Mouse (Mus musculus) heart, adult 2 months (tissue): ENCODE measurements around the gene Rpe. TPM values are rescaled to one million over a fixed set of nuclear protein-coding genes. Genes with fewer than 3 reads are reported as not detected.

Experiments
- DNase-seq, 2 experiments: peaks; one replicate each; pipeline ENCODE4 v3.0.0; 2021
- H3K27ac ChIP-seq: fragments of 200-600 bp; 2 replicates; pipeline ENCODE4 v1.8.1; 2022
- H3K27me3 ChIP-seq: fragments of 200-500 bp; 2 replicates; pipeline ENCODE4 v1.6.1; 2012; ENCODE audit warnings: mild to moderate bottlenecking, low read length, inconsistent platforms, mixed read lengths; ENCODE audit not compliant: control insufficient read depth, insufficient read depth
- H3K36me3 ChIP-seq: fragments of 200-500 bp; 2 replicates; pipeline ENCODE4 v1.6.1; 2012; ENCODE audit warnings: low read length, inconsistent platforms; ENCODE audit not compliant: control insufficient read depth, insufficient read depth
- H3K4me1 ChIP-seq: fragments of 200-500 bp; 2 replicates; pipeline ENCODE4 v1.6.1; 2011; ENCODE audit warnings: low read length; ENCODE audit not compliant: control insufficient read depth, insufficient read depth
- H3K4me3 ChIP-seq: fragments of 200-600 bp; 2 replicates; pipeline ENCODE4 v1.8.1; 2022
- H3K79me2 ChIP-seq: fragments of 200-500 bp; replicated peaks from 2 replicates; pipeline ENCODE4 v1.6.1; 2012; ENCODE audit warnings: mild to moderate bottlenecking, inconsistent platforms, low read length, moderate library complexity, mixed read lengths; ENCODE audit not compliant: control insufficient read depth, insufficient read depth
- H3K9ac ChIP-seq: fragments of 200-500 bp; 2 replicates; pipeline ENCODE4 v1.6.1; 2012; ENCODE audit warnings: low read depth, mild to moderate bottlenecking, control low read depth, inconsistent platforms, low read length, mixed read lengths
- CTCF ChIP-seq: fragments of 200-600 bp; IDR thresholded peaks from 2 replicates; pipeline ENCODE4 v1.8.1; 2022; ENCODE audit warnings: antibody characterized with exemption, mild to moderate bottlenecking, moderate library complexity
- EP300 ChIP-seq: fragments of 200-500 bp; IDR thresholded peaks from 2 replicates; pipeline ENCODE4 v1.6.1; 2011; ENCODE audit warnings: low read depth, low read length, control low read depth; ENCODE audit not compliant: insufficient read depth
- POLR2A ChIP-seq: fragments of 200-500 bp; IDR thresholded peaks from 2 replicates; pipeline ENCODE4 v1.6.1; 2011; ENCODE audit warnings: mild to moderate bottlenecking, low read depth, low read length, control low read depth; ENCODE audit not compliant: insufficient read depth
- WGBS: fragments of 180-500 bp; shearing (Covaris S2); methylation state at CpG from one replicate; pipeline ENCODE4 v1.1.7; 2018; 5-methylcytosine and 5-hydroxymethylcytosine counted together
- intact Hi-C: fragments of 180-260 bp; cut with DNase I; formaldehyde crosslinking; loops from one replicate; pipeline ENCODE4 v1.15.1; 2025
- polyA plus RNA-seq: library from polyadenylated mRNA; depleted of rRNA; stranded (reverse); fragments of >200 nt; gene quantifications from 2 replicates; pipeline ENCODE4 v1.2.3, GENCODE M21; 2012; rRNA removed
- total RNA-seq, 2 experiments: library from RNA; stranded (reverse); gene quantifications; 2 replicates each; pipeline ENCODE4 v1.2.3; 2021

The Rpe gene
- total and polyA plus RNA-seq, 3 experiments, result 5.7 to 12.5 (median 11.7) TPM

GRCm38 (mm10) chr1:66704523-66704922 lies 3.9 kb downstream of the Rpe start:
- H3K4me1 ChIP-seq, result peaks cover 2% of the 10 kb centered on the region; the same call in 1 of the 2 replicates
- WGBS, result 45% methylated on average over 6 of the region's 6 CpGs
- H3K4me3 ChIP-seq, result no peak overlapping the region
- H3K27ac ChIP-seq, result no peak overlapping the region
- H3K27me3 ChIP-seq, result no peaks in the 10 kb centered on the region
- peaks cover 2% of the 10 kb centered on the region; the same call in 1 of the 2 replicates for H3K79me2 ChIP-seq
- DNase-seq, result no peak
- H3K36me3 ChIP-seq, result peaks cover 3% of the 10 kb centered on the region
- intact Hi-C loops, result loop anchor here (10.0 kb wide), 1 partner anchor 330 kb away; the partner anchor contains the start of gene Lancl1
- no peak overlapping the region for H3K9ac ChIP-seq
- no peak for TF ChIP-seq CTCF
- no peak for TF ChIP-seq EP300
- TF ChIP-seq POLR2A, result no peak

- no peaks in the 10 kb centered on the region; the same call in none of the 2 replicates for H3K36me3 ChIP-seq
These were observed 12.2 kb downstream of the Rpe start for GRCm38 (mm10) chr1:66712859-66713258.

GRCm38 (mm10) chr1:66730581-66730980 lies 29.9 kb downstream of the Rpe start:
- WGBS, result 71% methylated on average over 1 of the region's 1 CpGs
- Histone ChIP-seq H3K27me3 (no peaks in the 10 kb centered on the region), H3K27ac (no peak overlapping the region), H3K4me1 (no peaks in the 10 kb centered on the region), H3K36me3 (peaks cover 3% of the 10 kb centered on the region), H3K79me2 (no peaks in the 10 kb centered on the region), H3K4me3 (no peak overlapping the region), H3K9ac (no peak overlapping the region)
- no peak for DNase-seq
- intact Hi-C loops, result no loop called here
- TF ChIP-seq EP300 (no peak), CTCF (no peak), POLR2A (no peak)

More at GRCm38 (mm10) chr1:66712859-66713258, 12.2 kb downstream of the Rpe start:
- WGBS, result 75% methylated on average over 3 of the region's 3 CpGs
- Histone ChIP-seq H3K27me3 (no peaks in the 10 kb centered on the region), H3K27ac (no peak overlapping the region), H3K9ac (no peak overlapping the region), H3K79me2 (0 out of 2 replicates have a peak, but pooled peaks cover 2% of the 10 kb centered on the region), H3K4me1 (no peaks in the 10 kb centered on the region), H3K4me3 (no peak overlapping the region)
- intact Hi-C loops, result no loop called here
- no peak for DNase-seq
- TF ChIP-seq POLR2A (no peak), CTCF (no peak), EP300 (no peak)

- Histone ChIP-seq H3K4me3 (no peak overlapping the region), H3K4me1 (no peaks in the 10 kb centered on the region), H3K27ac (no peak overlapping the region), H3K79me2 (no peaks in the 10 kb centered on the region), H3K9ac (no peak overlapping the region), H3K27me3 (no peaks in the 10 kb centered on the region), H3K36me3 (no peaks in the 10 kb centered on the region; the same call in 1 of the 2 replicates)
- no peak for TF ChIP-seq POLR2A
- no peak for TF ChIP-seq CTCF
- no peak for TF ChIP-seq EP300
- intact Hi-C loops, result no loop called here
- 98% methylated on average over 1 of the region's 1 CpGs for WGBS
- DNase-seq, result no peak
These were observed 68.1 kb downstream of the Rpe start for GRCm38 (mm10) chr1:66768764-66769163.

Other genes with a start within 250 kb of the Rpe start
- under 1 TPM; 0.03 to 0.11 TPM for gene Unc80, start 232.5 kb upstream of the Rpe start, total RNA-seq
- gene Unc80, start 232.5 kb upstream of the Rpe start, polyA plus RNA-seq, result 0.06 and 0.41 TPM in 2 replicates
- 10 to 100 TPM; 22.9 to 23.4 TPM for gene Kansl1l, start 116.7 kb downstream of the Rpe start, total RNA-seq
- gene Kansl1l, start 116.7 kb downstream of the Rpe start, polyA plus RNA-seq, result 5.1 and 9.5 TPM in 2 replicates
- 1,000 to 10,000 TPM; 1,007 to 1,201 TPM for gene Acadl, start 162.4 kb downstream of the Rpe start, total RNA-seq
- gene Acadl, start 162.4 kb downstream of the Rpe start, polyA plus RNA-seq, result 327 and 489 TPM in 2 replicates
- 10 to 100 TPM; 22.5 to 30.4 TPM for gene Myl1, start 244.6 kb downstream of the Rpe start, total RNA-seq
- 62.8 and 111 TPM in 2 replicates for gene Myl1, start 244.6 kb downstream of the Rpe start, polyA plus RNA-seq